Mouse (Mus musculus) spleen, adult 2 months (tissue): ENCODE measurements around the gene Prnp.

Experiments used
- CTCF ChIP-seq: fragments of 200-500 bp; IDR thresholded peaks from 2 replicates; pipeline ENCODE4 v1.5.1; 2011; ENCODE audit warnings: mild to moderate bottlenecking, inconsistent platforms; ENCODE audit not compliant: insufficient read depth, insufficient read length, insufficient replicate concordance; ENCODE audit errors: extremely low read depth
- POLR2A ChIP-seq: fragments of 200-500 bp; IDR thresholded peaks from 2 replicates; pipeline ENCODE4 v1.6.1; 2011; ENCODE audit warnings: low read depth, low read length, inconsistent platforms

- TF ChIP-seq POLR2A: no peak
- no peak for TF ChIP-seq CTCF
Observed at GRCm38 (mm10) chr2:131956336-131957256, 46.9 kb downstream of the Prnp start.
